Mouse (Mus musculus) MEL (cell line): Measurements from ENCODE around the gene Rybp. TPM values are rescaled to one million over a fixed set of nuclear protein-coding genes. Genes with fewer than 3 reads are reported as not detected.

Experiments
- DNase-seq: peaks from one replicate; pipeline ENCODE4 v3.0.0; 2011; ENCODE audit warnings: low read depth, low spot score
- H3K27ac ChIP-seq: 2 replicates; pipeline ENCODE4 v1.5.1; 2012; ENCODE audit warnings: low read depth, mild to moderate bottlenecking, control low read depth, low read length, moderate library complexity; ENCODE audit not compliant: control insufficient read depth
- H3K27me3 ChIP-seq, 2 experiments: fragments of 150-350 bp in 1 of 2; sonication (generic) in 1 of 2; 2 replicates each; pipeline ENCODE4 v1.6.1; 2012; ENCODE audit warnings: low read length in 2 of 2, mild to moderate bottlenecking in 2 of 2, improper control_type of control experiment in 1 of 2, moderate library complexity in 1 of 2; ENCODE audit not compliant: insufficient read depth in 2 of 2, control insufficient read depth in 1 of 2
- H3K36me3 ChIP-seq, 2 experiments: 2 replicates each; pipeline ENCODE4 v1.6.1; 2012 to 2014; ENCODE audit warnings: low read length in 2 of 2, improper control_type of control experiment in 1 of 2, inconsistent platforms in 1 of 2, mild to moderate bottlenecking in 1 of 2; ENCODE audit not compliant: insufficient read depth in 2 of 2, control insufficient read depth in 1 of 2
- H3K4me1 ChIP-seq, 2 experiments: fragments of 150-350 bp in 1 of 2; sonication (generic) in 1 of 2; 2 replicates each; pipeline ENCODE4 v1.6.1; 2012; ENCODE audit warnings: low read length in 2 of 2, improper control_type of control experiment in 1 of 2, mild to moderate bottlenecking in 1 of 2; ENCODE audit not compliant: insufficient read depth in 2 of 2, control insufficient read depth in 1 of 2
- H3K4me3 ChIP-seq, 2 experiments: fragments of 150-350 bp in 1 of 2; sonication (generic) in 1 of 2; 2 replicates each; pipeline ENCODE4 v1.5.1; 2012; ENCODE audit warnings: low read depth in 2 of 2, low read length in 2 of 2, mild to moderate bottlenecking in 2 of 2, moderate library complexity in 2 of 2, control low read depth in 1 of 2, improper control_type of control experiment in 1 of 2; ENCODE audit not compliant: control insufficient read depth in 1 of 2, insufficient read depth in 1 of 2
- H3K79me2 ChIP-seq: 2 replicates; pipeline ENCODE4 v1.6.1; 2012; ENCODE audit warnings: mild to moderate bottlenecking, low read length, moderate library complexity; ENCODE audit not compliant: control insufficient read depth, poor library complexity, insufficient read depth
- H3K9ac ChIP-seq: 2 replicates; pipeline ENCODE4 v1.6.1; 2012; ENCODE audit warnings: low read depth, mild to moderate bottlenecking, control low read depth, low read length, moderate library complexity; ENCODE audit not compliant: control insufficient read depth, poor library complexity, severe bottlenecking
- H3K9me3 ChIP-seq: fragments of 150-350 bp; sonication (generic); replicated peaks from 2 replicates; pipeline ENCODE4 v1.6.1; 2012; ENCODE audit warnings: mild to moderate bottlenecking, low read length, improper control_type of control experiment, moderate library complexity; ENCODE audit not compliant: insufficient read depth
- BHLHE40 ChIP-seq: IDR thresholded peaks from 2 replicates; pipeline ENCODE4 v1.6.1; 2012; ENCODE audit warnings: low read depth, mild to moderate bottlenecking, inconsistent platforms, low read length, improper control_type of control experiment, borderline replicate concordance
- CHD2 ChIP-seq: IDR thresholded peaks from 2 replicates; pipeline ENCODE4 v1.6.1; 2011; ENCODE audit warnings: low read length, improper control_type of control experiment
- EP300 ChIP-seq, 2 experiments: IDR thresholded peaks; 2 replicates each; pipeline ENCODE4 v1.6.1; 2011; ENCODE audit warnings: improper control_type of control experiment in 2 of 2, low read length in 2 of 2, low read depth in 1 of 2, mild to moderate bottlenecking in 1 of 2
- ETS1 ChIP-seq: IDR thresholded peaks from 2 replicates; pipeline ENCODE4 v1.6.1; 2012; ENCODE audit warnings: low read depth, mild to moderate bottlenecking, inconsistent platforms, low read length, improper control_type of control experiment, moderate library complexity
- GATA1 ChIP-seq: IDR thresholded peaks from 2 replicates; pipeline ENCODE4 v1.6.1; 2011; ENCODE audit warnings: low read depth, low read length, improper control_type of control experiment
- JUND ChIP-seq: IDR thresholded peaks from 2 replicates; pipeline ENCODE4 v1.6.1; 2011; ENCODE audit warnings: low read depth, mild to moderate bottlenecking, improper control_type of control experiment, low read length
- KAT2A ChIP-seq: conservative IDR thresholded peaks from 2 replicates; pipeline ENCODE4 v1.6.1; 2012; ENCODE audit warnings: low read depth, low read length, improper control_type of control experiment, inconsistent platforms
- MAFK ChIP-seq: IDR thresholded peaks from 2 replicates; pipeline ENCODE4 v1.6.1; 2011; ENCODE audit warnings: low read depth, mild to moderate bottlenecking, low read length, improper control_type of control experiment, borderline replicate concordance
- MXI1 ChIP-seq: IDR thresholded peaks from 2 replicates; pipeline ENCODE4 v1.6.1; 2011; ENCODE audit warnings: mild to moderate bottlenecking, low read depth, low read length, improper control_type of control experiment
- MYC ChIP-seq: IDR thresholded peaks from 2 replicates; pipeline ENCODE4 v1.6.1; 2011; ENCODE audit warnings: low read depth, mild to moderate bottlenecking, low read length, improper control_type of control experiment, moderate library complexity
- POLR2AphosphoS2 ChIP-seq: IDR thresholded peaks from 2 replicates; pipeline ENCODE4 v1.6.1; 2011; ENCODE audit warnings: low read length, improper control_type of control experiment
- POLR2AphosphoS5 ChIP-seq: IDR thresholded peaks from 2 replicates; pipeline ENCODE4 v1.6.1; 2012; ENCODE audit warnings: low read depth, borderline replicate concordance, mild to moderate bottlenecking, inconsistent platforms, low read length, moderate library complexity, mixed read lengths
- RCOR1 ChIP-seq: IDR thresholded peaks from 2 replicates; pipeline ENCODE4 v1.6.1; 2012; ENCODE audit warnings: low read depth, mild to moderate bottlenecking, inconsistent platforms, low read length, improper control_type of control experiment
- SIN3A ChIP-seq: IDR thresholded peaks from 2 replicates; pipeline ENCODE4 v1.6.1; 2012; ENCODE audit warnings: low read length, improper control_type of control experiment, inconsistent platforms
- TCF12 ChIP-seq: IDR thresholded peaks from 2 replicates; pipeline ENCODE4 v1.6.1; 2014; ENCODE audit warnings: low read depth, mild to moderate bottlenecking, inconsistent platforms, low read length, improper control_type of control experiment, moderate library complexity
- polyA plus RNA-seq, 2 experiments: library from polyadenylated mRNA; stranded (reverse) in 1 of 2; unstranded in 1 of 2; fragments of >175 nt in 1 of 2; fragments of >200 nt in 1 of 2; gene quantifications; 2 replicates each; pipeline versions ENCODE4 v1.2.1 to v1.2.4; 2012; ENCODE audit warnings: low replicate concordance in 2 of 2, low read depth in 1 of 2; ENCODE audit not compliant: insufficient read length in 2 of 2, insufficient read depth in 1 of 2, missing spikeins in 1 of 2
- total RNA-seq: library from RNA; depleted of rRNA; stranded (reverse); fragments of 300-350 nt; gene quantifications from 2 replicates; pipeline ENCODE4 v1.2.3, GENCODE M21; 2012

Rybp gene
- total and polyA plus RNA-seq, 3 experiments = 0.08 to 3.8 TPM; not detected in 1

GRCm38 (mm10) chr6:100258278-100258677 is 29.0 kb downstream of the Rybp start:
- no peak overlapping the region for H3K4me3 ChIP-seq
- peaks cover 6 to 8% of the 10 kb centered on the region in 2 experiments; a peak in 3 of 4 replicates for H3K4me1 ChIP-seq
- H3K36me3 ChIP-seq = peaks cover 0 to 29% of the 10 kb centered on the region in 2 experiments; a peak in 2 of 4 replicates
- peak; percentile 36 to 71; a peak in 3 of 4 replicates for TF ChIP-seq EP300 (IDR thresholded peaks at IDR 0.05; ENCODE audit: low read depth in 1 of 2, low read length in 2 of 2)
- TF ChIP-seq TCF12 = peak; percentile 73
- TF ChIP-seq POLR2AphosphoS2 = no peak
- TF ChIP-seq ETS1 = peak; percentile 87
- no peak for TF ChIP-seq CHD2
- peak; percentile 38; the same call in 1 of the 2 replicates for TF ChIP-seq SIN3A
- 0 out of 2 replicates have a peak, but pooled peaks have one; percentile 11 for TF ChIP-seq MAFK
- peak; percentile 45; the same call in 1 of the 2 replicates for TF ChIP-seq BHLHE40
- TF ChIP-seq RCOR1 = peak; percentile 87
- TF ChIP-seq MYC = 0 out of 2 replicates have a peak, but pooled peaks have one; percentile 22
- peak; percentile 30; the same call in 1 of the 2 replicates for TF ChIP-seq MXI1
- TF ChIP-seq GATA1 = peak; percentile 77
- TF ChIP-seq KAT2A = no peak
- TF ChIP-seq POLR2AphosphoS5 = no peak
- no peak overlapping the region for H3K9ac ChIP-seq
- DNase-seq = peak; percentile 36
- H3K79me2 ChIP-seq = peaks cover 16% of the 10 kb centered on the region
- no peaks in the 10 kb centered on the region for H3K27me3 ChIP-seq
- no peaks in the 10 kb centered on the region for H3K9me3 ChIP-seq
- no peak overlapping the region; the same call in 1 of the 2 replicates for H3K27ac ChIP-seq

GRCm38 (mm10) chr6:100255411-100255810 is 31.9 kb downstream of the Rybp start:
- Histone ChIP-seq H3K36me3 (peaks cover 0 to 32% of the 10 kb centered on the region in 2 experiments; a peak in 2 of 4 replicates), H3K27ac (no peak overlapping the region), H3K79me2 (peaks cover 13% of the 10 kb centered on the region; the same call in 1 of the 2 replicates), H3K4me3 (no peak overlapping the region), H3K9ac (no peak overlapping the region), H3K4me1 (peaks cover 6 to 8% of the 10 kb centered on the region in 2 experiments; a peak in 3 of 4 replicates), H3K9me3 (no peaks in the 10 kb centered on the region), H3K27me3 (no peaks in the 10 kb centered on the region)
- TF ChIP-seq RCOR1 (no peak), POLR2AphosphoS5 (no peak), JUND (no peak)
- no peak for DNase-seq
